7 mouse cellular contexts compared by ENCODE assay signal in the genomic region with DNA sequence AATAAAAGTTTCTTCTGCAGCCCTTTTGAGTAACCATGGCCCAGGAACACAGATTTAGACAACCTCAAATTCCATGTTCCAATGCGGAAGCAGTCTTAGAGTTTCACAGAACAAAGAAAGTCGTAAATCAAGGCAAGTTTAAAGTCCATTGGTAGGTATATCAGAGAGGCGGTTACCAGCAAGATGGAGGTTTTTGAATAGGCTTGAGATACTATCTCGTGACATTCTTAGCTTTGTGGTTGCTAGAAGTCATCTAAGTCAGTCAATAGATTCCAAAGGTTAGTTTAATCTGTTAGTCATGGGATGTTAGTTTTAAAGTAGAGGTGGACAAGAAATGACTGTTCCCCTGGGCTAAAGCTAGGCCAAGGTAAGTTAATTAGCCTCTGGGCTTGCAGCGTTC. TPM values are rescaled to one million over a fixed set of nuclear protein-coding genes. Genes with fewer than 3 reads are reported as not detected.
DNase-seq lines count a peak whose midpoint lies in the region; ATAC-seq and TF ChIP-seq lines count a peak whose summit lies in the region.

A gene (minus strand): TSS at position 89 of the 400 bp plus-strand sequence.

- no peak for TF ChIP-seq CTCF in C2C12 (IDR thresholded peaks at IDR 0.05; ENCODE audit: control insufficient read depth, insufficient read depth, insufficient read length)

- no peak within 1 kb of the TSS for H3K27ac ChIP-seq in ES-E14 (ENCODE audit: insufficient read depth, low read depth, low read length, poor library complexity, severe bottlenecking)
- H3K27ac ChIP-seq in forebrain, embryonic 16.5 days (ENCODE audit: low read length): no peak within 1 kb of the TSS
- peak within 1 kb of the TSS; percentile 69 for H3K27ac ChIP-seq in hindbrain, embryonic 15.5 days (replicated peaks)
- no peak within 1 kb of the TSS for H3K27ac ChIP-seq in liver, embryonic 11.5 days (ENCODE audit: low read depth, low read length)
- peak within 1 kb of the TSS; percentile 93 for H3K27ac ChIP-seq in stomach, embryonic 16.5 days (ENCODE audit: low read length)

- in situ Hi-C loops in ES-E14 (cut with MboI; ENCODE audit: low sequenced_read_pairs in 2 of 2, unreplicated experiment in 2 of 2): no loop called here

- H3K9me3 ChIP-seq in ES-E14 (ENCODE audit: control insufficient read depth, insufficient read depth, low read depth, low read length): no peaks in the 10 kb centered on the region
- no peaks in the 10 kb centered on the region for H3K9me3 ChIP-seq in forebrain, embryonic 16.5 days (ENCODE audit: control insufficient read depth, low read length)
- H3K9me3 ChIP-seq in hindbrain, embryonic 15.5 days: no peaks in the 10 kb centered on the region
- H3K9me3 ChIP-seq in liver, embryonic 11.5 days (ENCODE audit: control insufficient read depth, low read length): no peaks in the 10 kb centered on the region
- no peaks in the 10 kb centered on the region for H3K9me3 ChIP-seq in stomach, embryonic 16.5 days (replicated peaks; ENCODE audit: control insufficient read depth, low read length)

- 50% methylated on average over 5 of the region's 5 CpGs for WGBS in forebrain, embryonic 16.5 days
- WGBS in hindbrain, embryonic 15.5 days: 44% methylated on average over 5 of the region's 5 CpGs
- 42% methylated on average over 5 of the region's 5 CpGs for WGBS in liver, embryonic 11.5 days
- WGBS in stomach, embryonic 16.5 days: 29% methylated on average over 5 of the region's 5 CpGs

- ATAC-seq in forebrain, embryonic 16.5 days: no peak; the same call in 1 of the 2 replicates
- ATAC-seq in hindbrain, embryonic 15.5 days (ENCODE audit: low FRiP score, low read depth): no peak; the same call in 1 of the 2 replicates
- no peak for ATAC-seq in liver, embryonic 11.5 days (replicated peaks; ENCODE audit: low FRiP score)
- ATAC-seq in stomach, embryonic 16.5 days (ENCODE audit: insufficient read depth, low FRiP score): peak; percentile 14; the same call in 1 of the 2 replicates

- H3K79me3 ChIP-seq in C2C12 (ENCODE audit: low read depth): no peaks in the 10 kb centered on the region

- no peaks in the 10 kb centered on the region for H3K4me1 ChIP-seq in ES-E14 (ENCODE audit: control insufficient read depth in 2 of 2, insufficient read depth in 2 of 2, low read length in 2 of 2, poor library complexity in 1 of 2)
- peaks cover 4% of the 10 kb centered on the region for H3K4me1 ChIP-seq in forebrain, embryonic 16.5 days (replicated peaks; ENCODE audit: control insufficient read depth, insufficient read depth, low read length)
- peaks cover 14% of the 10 kb centered on the region for H3K4me1 ChIP-seq in hindbrain, embryonic 15.5 days (replicated peaks)
- H3K4me1 ChIP-seq in liver, embryonic 11.5 days (replicated peaks; ENCODE audit: control insufficient read depth, insufficient read depth, low read length): no peaks in the 10 kb centered on the region; the same call in 1 of the 2 replicates
- peaks cover 3% of the 10 kb centered on the region; the same call in 1 of the 2 replicates for H3K4me1 ChIP-seq in stomach, embryonic 16.5 days (ENCODE audit: control insufficient read depth, insufficient read depth, low read length)

- no peaks in the 10 kb centered on the region for H3K36me3 ChIP-seq in C2C12 (ENCODE audit: control insufficient read depth, insufficient read depth)
- H3K36me3 ChIP-seq in ES-E14 (ENCODE audit: control insufficient read depth, insufficient read depth, low read length, poor library complexity, severe bottlenecking): no peaks in the 10 kb centered on the region
- no peaks in the 10 kb centered on the region for H3K36me3 ChIP-seq in forebrain, embryonic 16.5 days (ENCODE audit: control insufficient read depth, insufficient read depth)
- no peaks in the 10 kb centered on the region for H3K36me3 ChIP-seq in hindbrain, embryonic 15.5 days
- H3K36me3 ChIP-seq in liver, embryonic 11.5 days (ENCODE audit: control insufficient read depth, insufficient read depth, low read length): no peaks in the 10 kb centered on the region
- no peaks in the 10 kb centered on the region for H3K36me3 ChIP-seq in stomach, embryonic 16.5 days (ENCODE audit: control insufficient read depth, insufficient read depth, low read length)

- H3K9ac ChIP-seq in ES-E14 (ENCODE audit: insufficient read depth, low read depth, low read length, poor library complexity, severe bottlenecking): peak within 1 kb of the TSS; percentile 86
- peak within 1 kb of the TSS; percentile 80 for H3K9ac ChIP-seq in forebrain, embryonic 16.5 days (replicated peaks; ENCODE audit: low read depth, low read length)
- H3K9ac ChIP-seq in hindbrain, embryonic 15.5 days: peak within 1 kb of the TSS; percentile 80
- H3K9ac ChIP-seq in liver, embryonic 11.5 days (ENCODE audit: low read depth, low read length): peak within 1 kb of the TSS; percentile 66
- H3K9ac ChIP-seq in stomach, embryonic 16.5 days (ENCODE audit: low read length): peak within 1 kb of the TSS; percentile 94

- H3K4me3 ChIP-seq in C2C12 (ENCODE audit: insufficient read depth, poor library complexity, severe bottlenecking): no peak within 1 kb of the TSS
- peak within 1 kb of the TSS; percentile 84 to 98 for H3K4me3 ChIP-seq in ES-E14 (ENCODE audit: insufficient read depth in 1 of 2, low read depth in 1 of 2, low read length in 2 of 2, poor library complexity in 1 of 2, severe bottlenecking in 1 of 2)
- peak within 1 kb of the TSS; percentile 77 for H3K4me3 ChIP-seq in forebrain, embryonic 16.5 days (replicated peaks; ENCODE audit: low read length)
- peak within 1 kb of the TSS; percentile 91 for H3K4me3 ChIP-seq in hindbrain, embryonic 15.5 days
- peak within 1 kb of the TSS; percentile 66 for H3K4me3 ChIP-seq in liver, embryonic 11.5 days (ENCODE audit: low read depth, low read length)
- H3K4me3 ChIP-seq in stomach, embryonic 16.5 days (replicated peaks; ENCODE audit: low read length): peak within 1 kb of the TSS; percentile 86

- DNase-seq in ES-E14 (ENCODE audit: low read depth, low spot score): no peak
- DNase-seq in liver, embryonic 11.5 days (ENCODE audit: low spot score): no peak
- no peak for DNase-seq in frontal cortex, postnatal 14 days (ENCODE audit: low spot score in 2 of 2)

- H3ac ChIP-seq in C2C12 (ENCODE audit: control insufficient read depth, insufficient read length, low read depth): peak within 1 kb of the TSS; percentile 1

- no peaks in the 10 kb centered on the region for H3K79me2 ChIP-seq in C2C12 (ENCODE audit: control insufficient read depth, insufficient read depth)

- H3K4me2 ChIP-seq in forebrain, embryonic 16.5 days (ENCODE audit: low read length): peak within 1 kb of the TSS; percentile 98
- peak within 1 kb of the TSS; percentile 76 for H3K4me2 ChIP-seq in hindbrain, embryonic 15.5 days
- peak within 1 kb of the TSS; percentile 68 for H3K4me2 ChIP-seq in liver, embryonic 11.5 days
- H3K4me2 ChIP-seq in stomach, embryonic 16.5 days (ENCODE audit: low read depth, low read length): peak within 1 kb of the TSS; percentile 86

- H3K27me3 ChIP-seq in C2C12 (ENCODE audit: control insufficient read depth, insufficient read depth, insufficient read length): peaks cover 9% of the 10 kb centered on the region
- no peaks in the 10 kb centered on the region for H3K27me3 ChIP-seq in forebrain, embryonic 16.5 days (replicated peaks; ENCODE audit: control insufficient read depth, insufficient read depth, low read length)
- H3K27me3 ChIP-seq in hindbrain, embryonic 15.5 days: no peaks in the 10 kb centered on the region
- H3K27me3 ChIP-seq in liver, embryonic 11.5 days (replicated peaks; ENCODE audit: control insufficient read depth, insufficient read depth, low read length): peaks cover 12% of the 10 kb centered on the region
- H3K27me3 ChIP-seq in stomach, embryonic 16.5 days (ENCODE audit: control insufficient read depth, insufficient read depth, low read length): no peaks in the 10 kb centered on the region

TF ChIP-seq in C2C12, 6 proteins besides CTCF, POLR2A, EP300 and RAD21:
- TF ChIP-seq FOSL1 (IDR thresholded peaks at IDR 0.05; ENCODE audit: insufficient read depth, low read length, poor library complexity, severe bottlenecking): no peak
- no peak for TF ChIP-seq MAX (IDR thresholded peaks at IDR 0.05)
- TF ChIP-seq USF1 (IDR thresholded peaks at IDR 0.05; ENCODE audit: low read depth): no peak
- no peak for TF ChIP-seq MYOG (IDR thresholded peaks at IDR 0.05; ENCODE audit: control insufficient read depth, extremely low read depth, insufficient read length)
- TF ChIP-seq MYOD1 (IDR thresholded peaks at IDR 0.05; ENCODE audit: control insufficient read depth, insufficient read length, low read depth): no peak
- TF ChIP-seq CEBPB (IDR thresholded peaks at IDR 0.05; ENCODE audit: low read depth): no peak

TF ChIP-seq in ES-E14, 5 proteins besides CTCF, POLR2A, EP300 and RAD21:
- TF ChIP-seq ZNF384 (IDR thresholded peaks at IDR 0.05; ENCODE audit: low read depth, low read length) (no peak), CHD2 (IDR thresholded peaks at IDR 0.05; ENCODE audit: low read depth, low read length) (no peak), MAFK (IDR thresholded peaks at IDR 0.05; ENCODE audit: insufficient read depth, low read depth, low read length) (no peak), HCFC1 (IDR thresholded peaks at IDR 0.05; ENCODE audit: borderline replicate concordance, insufficient read depth, low read length) (no peak), ZC3H11A (IDR thresholded peaks at IDR 0.05; ENCODE audit: borderline replicate concordance, low read depth, low read length) (no peak)

RNA-seq across cellular contexts. Expression of the gene that starts here (rescaled TPM):
- 0.11 TPM for polyA plus RNA-seq in C2C12 (2012; fragmentation: generic; extraction: Trizol)
- total RNA-seq in ES-E14 (2012; rRNA removed): 34.9 and 45.2 TPM in 2 replicates
- polyA plus RNA-seq in forebrain, embryonic 16.5 days (2015; fragmentation: Nextera tagmentation; extraction: Ambion mirVana): 23.6 and 28.8 TPM in 2 replicates
- 19.3 and 19.9 TPM in 2 replicates for polyA plus RNA-seq in hindbrain, embryonic 15.5 days (2015; fragmentation: Nextera tagmentation; extraction: Ambion mirVana)
- polyA plus RNA-seq in liver, embryonic 11.5 days (2014; fragmentation: Nextera tagmentation; extraction: Ambion mirVana): 3.5 and 5.0 TPM in 2 replicates
- 10.3 and 11.5 TPM in 2 replicates for polyA plus RNA-seq in stomach, embryonic 16.5 days (2015; fragmentation: Nextera tagmentation; extraction: Ambion mirVana)

Comparison
In these comparisons a context has a peak if more than half of its experiments do, and no peak if none do; other contexts are left out.
1. H3K27ac ChIP-seq: peak in hindbrain, embryonic 15.5 days (single experiment) and stomach, embryonic 16.5 days (single experiment); none in ES-E14 (single experiment), forebrain, embryonic 16.5 days (single experiment) and liver, embryonic 11.5 days (single experiment).
2. Peak in every context shown above with its lines, with median percentiles within 50 percentile points of each other: H3K9ac ChIP-seq and H3K4me2 ChIP-seq.